Mouse (Mus musculus): ENCODE results near the gene Wwtr1.

DNA sequence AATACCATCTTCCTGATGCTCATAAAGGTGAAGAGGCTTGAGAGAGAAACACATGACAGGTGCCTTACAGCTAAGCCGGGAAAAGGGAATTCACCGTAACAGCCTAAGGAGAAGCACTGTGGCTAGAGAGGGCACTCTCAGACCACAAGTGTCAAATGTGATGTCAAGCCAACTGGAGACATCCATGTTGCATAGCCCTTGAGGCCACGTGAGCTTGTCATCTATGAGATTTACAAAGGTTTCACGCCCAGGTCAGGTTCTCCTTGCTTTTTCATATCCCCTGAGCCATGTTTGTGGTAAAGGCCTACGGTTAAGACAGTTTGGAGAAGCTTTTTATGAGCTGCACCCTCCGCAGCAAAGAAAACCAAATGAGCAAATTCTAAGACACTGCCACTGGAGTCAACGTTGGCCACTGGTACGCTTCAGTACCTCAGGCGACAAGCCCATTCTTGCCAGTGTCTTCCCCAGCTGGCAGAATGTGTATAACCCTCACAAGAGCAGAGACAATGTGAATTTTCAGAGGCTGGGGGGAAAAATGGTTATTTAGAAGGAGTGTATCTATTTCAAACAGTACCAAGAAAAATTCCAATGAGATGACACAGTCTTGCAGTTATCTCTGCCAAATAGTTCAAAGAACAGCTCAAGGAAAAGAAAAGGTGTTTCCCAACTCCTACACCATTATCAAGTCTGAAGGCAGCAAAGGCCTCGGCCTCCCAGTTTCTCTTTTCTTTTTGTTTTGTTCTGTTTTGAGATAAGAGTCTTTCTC lies 21.4 kb downstream of the Wwtr1 start:
- TF ChIP-seq CTCF (IDR thresholded peaks at IDR 0.05; ENCODE audit: borderline replicate concordance, extremely low read depth, insufficient read depth, insufficient read length) (no peak), POLR2A (IDR thresholded peaks at IDR 0.05; ENCODE audit: borderline replicate concordance, extremely low read depth, insufficient read depth, insufficient read length, poor library complexity, severe bottlenecking) (no peak)

All from brain, embryonic 14.5 days (tissue).